In the genomic region with DNA sequence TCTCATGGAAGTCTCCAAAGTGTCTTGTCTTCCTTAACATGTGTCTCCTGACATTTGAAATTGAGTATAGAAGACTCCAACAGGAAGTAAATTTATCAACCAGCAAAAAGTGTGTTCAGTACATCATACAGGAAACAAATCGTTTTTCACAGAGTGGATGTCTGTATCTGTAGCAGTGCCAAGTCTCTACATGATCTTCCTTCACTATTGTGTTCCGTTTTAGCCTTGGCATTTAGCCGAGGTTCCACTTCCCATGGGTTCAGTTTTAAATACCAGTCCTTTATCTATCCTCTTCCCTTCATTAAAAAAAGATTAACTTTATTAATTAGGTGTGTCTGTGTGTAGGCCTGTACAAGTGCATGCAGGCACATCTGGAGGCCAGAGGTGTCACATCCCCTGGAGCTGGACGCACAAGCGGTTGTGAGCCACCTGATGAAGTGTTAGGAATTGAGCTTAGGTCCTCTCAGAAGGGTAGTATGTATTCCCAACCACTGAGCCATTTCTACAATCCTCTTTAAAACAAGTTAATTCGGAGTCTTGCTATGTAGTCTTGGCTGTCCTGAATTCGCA, we compare ENCODE assay signal across 14 mouse cellular contexts. TPM values are rescaled to one million over a fixed set of nuclear protein-coding genes. Genes with fewer than 3 reads are reported as not detected.
DNase-seq lines count a peak whose midpoint lies in the region; ATAC-seq and TF ChIP-seq lines count a peak whose summit lies in the region.
"Had no signal": no experiment of that assay in that cellular context is flagged by ENCODE, and none has a peak within 500 bp of the region (broad histone marks: within the 10 kb centered on the region; RNA-seq: fewer than 3 reads in every experiment).

No protein-coding gene starts in this region.

- no peaks in the 10 kb centered on the region for H3K36me3 ChIP-seq in heart, embryonic 11.5 days (ENCODE audit: control insufficient read depth, insufficient read depth, low read length)
- H3K36me3 ChIP-seq in lung, embryonic 14.5 days (ENCODE audit: insufficient read depth), result no peaks in the 10 kb centered on the region
- H3K36me3 ChIP-seq: liver, embryonic 12.5 days had no signal

- ATAC-seq in heart, embryonic 11.5 days (replicated peaks; ENCODE audit: insufficient number of reproducible peaks, low FRiP score, low TSS enrichment), result no peak
- ATAC-seq in lung, embryonic 14.5 days (ENCODE audit: insufficient read depth), result peak; percentile 68
- no peak for ATAC-seq in inflammation-experienced regulatory T-cells, adult 6 months
- ATAC-seq: liver, embryonic 12.5 days had no signal

- no peak overlapping the region for H3K9ac ChIP-seq in heart, embryonic 11.5 days (ENCODE audit: low read depth, low read length)
- no peak overlapping the region for H3K9ac ChIP-seq in lung, embryonic 14.5 days
- H3K9ac ChIP-seq: liver, embryonic 12.5 days had no signal

- 74% methylated on average over 7 of the region's 7 CpGs for WGBS in heart, embryonic 11.5 days (ENCODE audit: insufficient replicate concordance)
- WGBS in lung, embryonic 14.5 days, result 36% methylated on average over 7 of the region's 7 CpGs

- TF ChIP-seq CTCF in lung, embryonic 14.5 days (IDR thresholded peaks at IDR 0.05; ENCODE audit: low read depth), result no peak

- no peak overlapping the region for H3K4me3 ChIP-seq in heart, embryonic 11.5 days (ENCODE audit: low read depth, low read length)
- no peak overlapping the region for H3K4me3 ChIP-seq in lung, embryonic 14.5 days (ENCODE audit: low read depth, low read length)
- H3K4me3 ChIP-seq in brown adipose tissue, adult 24 weeks (ENCODE audit: insufficient read depth, low read depth, low read length), result no peak overlapping the region
- H3K4me3 ChIP-seq: liver, embryonic 12.5 days; megakaryocyte, embryonic 14.5 days had no signal

- H3K27ac ChIP-seq in heart, embryonic 11.5 days (ENCODE audit: low read depth, low read length), result no peak overlapping the region
- no peak overlapping the region for H3K27ac ChIP-seq in lung, embryonic 14.5 days (ENCODE audit: low read depth)
- 0 out of 2 replicates have a peak overlapping the region, but pooled peaks have one; percentile 29 for H3K27ac ChIP-seq in brown adipose tissue, adult 24 weeks (replicated peaks; ENCODE audit: low read depth, low read length)
- H3K27ac ChIP-seq: liver, embryonic 12.5 days had no signal

- no peaks in the 10 kb centered on the region for H3K4me1 ChIP-seq in heart, embryonic 11.5 days (ENCODE audit: control insufficient read depth, insufficient read depth, low read length)
- peaks cover 3% of the 10 kb centered on the region; the same call in 1 of the 2 replicates for H3K4me1 ChIP-seq in lung, embryonic 14.5 days (ENCODE audit: insufficient read depth)
- H3K4me1 ChIP-seq in brown adipose tissue, adult 24 weeks (ENCODE audit: control insufficient read depth, insufficient read depth, insufficient read length, low read length), result peaks cover 10% of the 10 kb centered on the region; the same call in 1 of the 2 replicates
- H3K4me1 ChIP-seq: liver, embryonic 12.5 days; megakaryocyte, embryonic 14.5 days had no signal

- H3K27me3 ChIP-seq in heart, embryonic 11.5 days (ENCODE audit: control insufficient read depth, insufficient read depth, low read length), result no peaks in the 10 kb centered on the region
- no peaks in the 10 kb centered on the region for H3K27me3 ChIP-seq in lung, embryonic 14.5 days (ENCODE audit: insufficient read depth, low read length)
- H3K27me3 ChIP-seq: liver, embryonic 12.5 days; megakaryocyte, embryonic 14.5 days had no signal

- no peak overlapping the region for H3K4me2 ChIP-seq in heart, embryonic 11.5 days
- no peak overlapping the region for H3K4me2 ChIP-seq in lung, embryonic 14.5 days
- H3K4me2 ChIP-seq: liver, embryonic 12.5 days had no signal

- peak; percentile 33 for DNase-seq in heart, adult 8-10 months (ENCODE audit: low spot score)
- DNase-seq in lung, embryonic 14.5 days, result peak; percentile 79
- no peak for DNase-seq in lung, postnatal 25 days (ENCODE audit: low spot score)
- DNase-seq in kidney, postnatal 14 days, result peak; percentile 52
- DNase-seq: cerebellum, postnatal 25 days; heart, postnatal 14 days; layer of hippocampus, adult 9-11 months; right cerebral cortex, postnatal 4 days; thymus, adult 18-20 months had no signal

- H3K9me3 ChIP-seq in heart, embryonic 11.5 days (replicated peaks; ENCODE audit: control insufficient read depth, low read length), result peaks cover 2% of the 10 kb centered on the region; the same call in 1 of the 2 replicates
- 0 out of 2 replicates have a peak, but pooled peaks cover 1% of the 10 kb centered on the region for H3K9me3 ChIP-seq in lung, embryonic 14.5 days (ENCODE audit: low read depth, low read length)
- H3K9me3 ChIP-seq: liver, embryonic 12.5 days had no signal

RNA-seq across cellular contexts. Expression of a gene that starts 27.9 kb away (rescaled TPM):
- not detected for total RNA-seq in heart, adult 8-10 months (2022)
- polyA plus RNA-seq in heart, embryonic 11.5 days (2014; fragmentation: Nextera tagmentation; extraction: Ambion mirVana), result 0.94 and 1.2 TPM in 2 replicates
- polyA plus RNA-seq in lung, embryonic 14.5 days (2014; fragmentation: Nextera tagmentation; extraction: Ambion mirVana), result 1.4 and 1.5 TPM in 2 replicates
- polyA plus RNA-seq in brown adipose tissue, adult 24 weeks (2012; ENCODE audit: insufficient read depth, insufficient read length, missing spikeins), result not detected in 2 replicates
- not detected for polyA plus RNA-seq in inflammation-experienced regulatory T-cells, adult 6 months (2017; shearing (Covaris generic))
